Mouse (Mus musculus) G1E (cell line): ENCODE measurements around the gene Nlrc5.

Experiments
- CTCF ChIP-seq: IDR thresholded peaks from 2 replicates; pipeline ENCODE4 v1.5.1; 2012; ENCODE audit warnings: low read depth, low read length, inconsistent platforms, mixed read lengths
- GATA2 ChIP-seq: IDR thresholded peaks from 2 replicates; pipeline ENCODE4 v1.6.1; 2012; ENCODE audit warnings: low read depth, low read length, inconsistent platforms, borderline replicate concordance
- POLR2AphosphoS5 ChIP-seq: IDR thresholded peaks from 2 replicates; pipeline ENCODE4 v1.6.1; 2012; ENCODE audit warnings: low read depth, low read length, inconsistent platforms; ENCODE audit not compliant: insufficient replicate concordance

- TF ChIP-seq CTCF (no peak), POLR2AphosphoS5 (no peak), GATA2 (no peak)
Measured at GRCm38 (mm10) chr8:94540025-94540424, 105.9 kb downstream of the Nlrc5 start.
